Mouse (Mus musculus): ENCODE results near the gene Prl. TPM values are rescaled to one million over a fixed set of nuclear protein-coding genes. Genes with fewer than 3 reads are reported as not detected.
"Not testable (repeated sequence)": the region's sequence is repeated elsewhere in the genome, so short reads cannot be mapped to it uniquely, and the experiment has no call there.

Gene Prl
- polyA plus RNA-seq, 1 experiment from 2014 or later, result not detected

GRCm38 (mm10) chr13:27043326-27043725 lies 14.0 kb upstream of the Prl start:
- Histone ChIP-seq H3K36me3 (ENCODE audit: control insufficient read depth, insufficient read depth, low read length) (no peaks in the 10 kb centered on the region), H3K9me3 (ENCODE audit: control insufficient read depth, low read length) (no peaks in the 10 kb centered on the region), H3K4me1 (ENCODE audit: control insufficient read depth, insufficient read depth, low read length) (no peaks in the 10 kb centered on the region), H3K4me3 (ENCODE audit: low read depth, low read length) (no peak overlapping the region), H3K27me3 (replicated peaks; ENCODE audit: control insufficient read depth, insufficient read depth, low read length) (no peaks in the 10 kb centered on the region), H3K4me2 (ENCODE audit: low read depth, low read length) (no peak overlapping the region), H3K9ac (ENCODE audit: low read depth, low read length) (no peak overlapping the region), H3K27ac (replicated peaks; ENCODE audit: low read depth, low read length) (no peak overlapping the region)
- no peak for ATAC-seq (ENCODE audit: low read depth)
- DNase-seq (ENCODE audit: low spot score), result no peak
- WGBS, result 82% methylated on average over 1 of the region's 1 CpGs

GRCm38 (mm10) chr13:27059177-27059576 lies 1.8 kb downstream of the Prl start:
- Histone ChIP-seq H3K4me2 (ENCODE audit: low read depth, low read length) (no peak overlapping the region), H3K27ac (replicated peaks; ENCODE audit: low read depth, low read length) (no peak overlapping the region), H3K36me3 (ENCODE audit: control insufficient read depth, insufficient read depth, low read length) (no peaks in the 10 kb centered on the region), H3K4me3 (ENCODE audit: low read depth, low read length) (no peak overlapping the region), H3K4me1 (ENCODE audit: control insufficient read depth, insufficient read depth, low read length) (no peaks in the 10 kb centered on the region), H3K27me3 (replicated peaks; ENCODE audit: control insufficient read depth, insufficient read depth, low read length) (no peaks in the 10 kb centered on the region), H3K9me3 (ENCODE audit: control insufficient read depth, low read length) (no peaks in the 10 kb centered on the region), H3K9ac (ENCODE audit: low read depth, low read length) (no peak overlapping the region)
- WGBS, result 86% methylated on average over 7 of the region's 7 CpGs
- no peak for DNase-seq (ENCODE audit: low spot score)
- ATAC-seq (ENCODE audit: low read depth), result no peak

- H3K4me2 ChIP-seq (ENCODE audit: low read depth, low read length); ATAC-seq (ENCODE audit: low read depth); H3K27me3 ChIP-seq (replicated peaks; ENCODE audit: control insufficient read depth, insufficient read depth, low read length); H3K9me3 ChIP-seq (ENCODE audit: control insufficient read depth, low read length); H3K4me1 ChIP-seq (ENCODE audit: control insufficient read depth, insufficient read depth, low read length); H3K9ac ChIP-seq (ENCODE audit: low read depth, low read length); DNase-seq (ENCODE audit: low spot score); H3K27ac ChIP-seq (replicated peaks; ENCODE audit: low read depth, low read length); H3K36me3 ChIP-seq (ENCODE audit: control insufficient read depth, insufficient read depth, low read length); H3K4me3 ChIP-seq (ENCODE audit: low read depth, low read length): not testable (repeated sequence)
- 92% methylated on average over 5 of the region's 5 CpGs for WGBS
These were observed 36.5 kb downstream of the Prl start, which contains the start of gene Prl3d1 for GRCm38 (mm10) chr13:27093890-27094289. Gene Prl3d1 (plus strand): TSS chr13:27094190.

Other genes with a start within 250 kb of the Prl start
- not detected in 2 replicates for gene Prl3d1, start 36.6 kb downstream of the Prl start, polyA plus RNA-seq (2014; fragmentation: Nextera tagmentation; extraction: Ambion mirVana)
- gene Prl3d2, start 64.1 kb downstream of the Prl start, polyA plus RNA-seq (2014; fragmentation: Nextera tagmentation; extraction: Ambion mirVana), result not detected in 2 replicates
- gene Prl3d3, start 99.2 kb downstream of the Prl start, polyA plus RNA-seq (2014; fragmentation: Nextera tagmentation; extraction: Ambion mirVana), result not detected in 2 replicates
- gene Prl3c1, start 139.1 kb downstream of the Prl start, polyA plus RNA-seq (2014; fragmentation: Nextera tagmentation; extraction: Ambion mirVana), result not detected in 2 replicates
- not detected in 2 replicates for gene Prl3b1, start 184.3 kb downstream of the Prl start, polyA plus RNA-seq (2014; fragmentation: Nextera tagmentation; extraction: Ambion mirVana)
- not detected in 2 replicates for gene Prl3a1, start 201.9 kb downstream of the Prl start, polyA plus RNA-seq (2014; fragmentation: Nextera tagmentation; extraction: Ambion mirVana)

Data from embryonic facial prominence, embryonic 14.5 days (tissue).